Mouse (Mus musculus) kidney, postnatal 4 days (tissue): Measurements from ENCODE around the gene Commd7.
A peak's percentile ranks its signal among the peaks of the same experiment; 100 is the strongest.

Source experiments
- DNase-seq, 2 experiments: peaks; one replicate each; pipeline ENCODE4 v3.0.0; 2021; ENCODE audit warnings: mixed read lengths in 2 of 2

Gene Commd7

DNA sequence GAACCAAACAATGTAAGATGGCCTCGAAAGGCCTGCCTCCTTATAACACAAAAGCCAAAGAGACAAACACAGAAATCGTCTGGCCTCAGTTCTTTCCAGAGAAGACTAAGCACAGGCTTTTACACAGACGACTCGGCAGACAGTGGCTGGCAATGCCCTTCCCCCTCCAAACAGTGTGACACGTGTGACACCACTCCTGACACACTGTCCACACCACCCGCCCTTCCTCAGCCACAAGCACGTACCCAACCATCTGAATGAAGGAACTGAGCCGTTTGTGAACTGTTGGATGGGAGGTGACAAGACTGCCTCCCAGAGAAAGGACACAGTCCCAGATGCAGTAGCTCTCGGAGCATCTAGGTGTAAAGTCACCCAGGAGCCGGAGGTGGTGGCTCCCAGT is 13.7 kb downstream of the Commd7 start:
- DNase-seq = no peak

DNA sequence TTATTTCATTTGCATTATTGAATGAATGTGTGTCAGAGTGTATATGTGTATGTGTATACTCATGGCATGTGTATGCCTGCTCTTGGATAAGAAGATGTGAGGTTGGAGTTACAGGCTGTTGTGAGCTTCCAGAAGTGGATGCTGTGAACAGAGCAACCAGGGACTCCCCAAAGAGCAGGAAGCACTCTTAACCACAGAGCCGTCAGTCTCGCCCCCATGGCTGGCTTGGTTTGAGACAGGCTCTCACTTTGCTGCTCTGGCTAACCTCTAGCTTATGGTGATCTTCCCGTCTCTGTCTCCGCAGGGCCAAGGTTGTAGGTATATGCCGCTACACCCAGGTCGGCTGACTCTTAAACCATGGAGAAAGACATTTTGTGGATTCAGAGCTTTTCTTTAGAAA is 14.1 kb downstream of the Commd7 start:
- no peak for DNase-seq

DNA sequence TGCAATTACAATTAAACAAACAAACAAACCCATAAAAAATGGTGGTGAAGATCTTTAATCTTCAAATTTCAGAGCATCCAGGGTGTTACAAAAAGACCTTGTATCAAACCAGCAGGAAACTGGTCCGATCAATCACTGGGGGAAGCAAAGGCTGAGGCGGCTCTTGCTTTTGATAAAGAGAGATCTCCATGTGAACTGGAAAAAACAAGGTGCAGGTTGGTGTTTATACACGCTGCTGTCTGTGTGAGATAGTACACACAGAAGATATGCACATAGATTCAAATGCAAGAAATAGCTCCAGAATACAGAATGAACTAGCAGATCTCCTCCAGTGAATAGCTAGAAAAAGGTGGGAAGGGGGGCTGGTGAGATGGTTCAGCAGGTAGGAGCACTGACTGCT is 15.7 kb downstream of the Commd7 start:
- no peak for DNase-seq

DNA sequence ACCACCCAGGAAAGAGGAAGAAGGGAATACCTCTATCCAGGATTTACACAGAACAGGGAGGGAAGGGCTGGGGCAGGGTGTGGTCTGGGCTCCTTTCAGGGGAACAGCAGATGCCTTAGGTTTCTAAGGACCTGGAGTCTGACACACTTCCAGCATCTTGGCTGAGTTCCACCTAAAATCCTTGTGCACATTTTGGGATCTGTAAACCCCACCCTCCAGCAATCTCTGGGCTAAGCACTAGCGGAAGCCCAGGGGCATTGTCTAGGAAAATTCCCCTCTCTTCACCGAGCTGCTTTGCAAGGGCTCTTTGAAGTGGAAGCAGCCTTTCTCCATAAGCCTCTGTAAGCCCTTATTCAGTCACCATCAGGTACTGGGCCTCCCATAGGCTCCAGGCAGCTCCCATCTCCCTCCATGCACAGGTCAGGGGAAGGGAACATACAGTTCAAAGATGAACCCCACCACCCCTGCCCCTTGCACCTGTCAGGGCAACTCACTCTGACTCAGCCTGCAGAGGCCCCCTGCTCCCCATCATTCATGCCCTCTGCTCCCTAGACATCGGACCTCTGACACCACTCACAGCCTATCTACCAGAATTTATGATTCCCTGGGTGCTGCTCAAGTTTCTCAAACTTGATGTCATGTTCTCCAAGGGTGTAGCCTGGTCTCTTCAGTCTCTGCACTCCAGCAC is 19.8 kb downstream of the Commd7 start:
- peak in 1 of 2 experiments; percentile 33 for DNase-seq

DNA sequence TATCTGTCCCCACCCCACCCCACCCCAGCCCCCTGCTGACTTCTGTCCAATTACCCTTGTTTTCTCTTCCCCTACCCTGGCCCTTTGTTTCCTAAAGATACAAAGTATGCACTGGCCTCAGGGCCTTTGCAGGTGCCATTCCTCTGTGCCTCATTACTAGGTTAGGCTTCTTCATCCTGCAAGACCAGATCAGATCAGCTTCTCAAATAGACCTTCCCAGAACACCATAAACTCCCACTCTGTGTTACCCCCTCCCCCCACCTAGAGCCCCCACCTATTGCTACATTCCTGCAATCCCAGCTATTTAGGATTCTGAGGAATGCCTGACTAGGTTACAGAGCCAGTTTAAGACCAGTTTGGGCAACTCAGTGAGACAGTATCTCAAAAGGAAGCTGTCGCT is 20.8 kb downstream of the Commd7 start:
- no peak for DNase-seq

DNA sequence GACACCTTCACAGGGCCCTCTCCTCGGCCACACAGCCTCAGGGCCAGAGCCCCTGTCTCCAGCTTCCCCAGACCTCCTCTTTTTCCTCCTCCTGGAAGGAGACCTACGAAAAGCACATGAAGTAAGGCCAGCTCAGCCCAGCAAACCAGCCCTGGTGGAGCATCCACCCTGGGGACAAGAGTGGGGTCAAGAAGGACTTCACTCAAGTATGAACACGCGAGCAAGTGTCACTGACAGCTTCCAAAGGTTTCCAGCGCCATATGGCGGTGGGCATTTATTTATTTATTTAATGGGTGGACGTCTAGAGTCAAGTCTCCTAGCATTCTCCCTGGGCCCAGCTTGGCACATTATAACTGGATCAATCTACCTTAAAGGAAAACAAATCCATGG is 21.3 kb downstream of the Commd7 start:
- DNase-seq = no peak

DNA sequence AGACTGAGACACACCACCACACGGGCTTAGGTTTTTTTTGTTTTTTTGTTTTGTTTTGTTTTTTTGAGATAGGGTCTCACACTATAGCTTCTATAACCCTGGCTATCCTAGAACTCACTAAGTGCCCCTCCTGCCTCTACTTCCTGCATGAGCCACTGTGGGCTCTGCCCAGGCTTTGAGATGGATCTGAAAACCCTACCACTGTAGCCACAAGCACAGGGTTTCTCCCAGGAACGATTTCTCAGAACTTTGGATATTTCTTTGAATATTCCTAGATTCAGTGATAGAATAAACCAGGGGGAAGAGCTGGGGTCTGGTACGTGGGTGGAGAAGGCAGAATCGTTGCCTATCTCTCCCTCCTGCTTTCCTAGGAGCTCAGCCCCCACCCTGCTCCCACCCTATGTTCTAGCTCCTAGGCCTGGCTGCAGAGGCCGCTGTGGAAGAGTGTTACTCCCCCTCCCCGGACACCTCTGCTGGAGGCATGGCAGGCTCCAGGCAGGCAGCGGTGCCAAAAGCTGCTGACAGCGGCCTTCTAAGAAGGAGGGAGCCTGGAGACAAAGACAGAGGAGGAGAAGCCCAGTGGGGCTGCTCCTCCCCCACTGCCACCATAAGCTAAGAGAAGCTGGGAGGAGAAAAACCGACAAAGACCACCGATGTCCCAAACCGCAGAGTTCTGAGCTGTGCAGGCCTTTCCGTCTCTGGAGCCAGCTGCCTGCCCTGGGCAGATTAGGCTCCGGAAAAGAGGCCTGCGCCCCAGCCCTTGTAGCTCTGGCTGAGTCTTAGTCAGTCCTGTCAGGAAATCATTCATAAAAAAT is 21.9 kb downstream of the Commd7 start:
- peak; percentile 55 to 67 for DNase-seq

DNA sequence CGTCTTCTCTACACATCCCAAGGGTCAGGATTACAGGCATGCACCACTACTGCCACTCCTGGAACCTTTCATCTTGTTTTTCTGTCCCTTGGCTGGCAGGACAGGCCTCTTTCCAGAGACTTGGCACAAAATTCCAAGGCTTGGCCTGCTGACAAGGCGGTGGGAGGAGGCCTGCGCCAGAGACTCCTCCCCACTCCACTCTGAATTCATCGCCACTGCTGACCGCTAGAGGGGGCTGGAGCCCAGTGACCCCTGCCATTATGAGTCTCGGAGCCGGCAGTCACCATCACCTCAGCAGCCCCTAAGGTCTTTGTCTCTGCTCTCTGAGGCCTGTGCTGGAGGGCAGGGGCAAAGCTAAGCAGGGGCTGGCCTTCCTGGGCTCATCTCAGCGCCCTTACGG is 23.0 kb downstream of the Commd7 start:
- peak; percentile 89 to 92 for DNase-seq

DNA sequence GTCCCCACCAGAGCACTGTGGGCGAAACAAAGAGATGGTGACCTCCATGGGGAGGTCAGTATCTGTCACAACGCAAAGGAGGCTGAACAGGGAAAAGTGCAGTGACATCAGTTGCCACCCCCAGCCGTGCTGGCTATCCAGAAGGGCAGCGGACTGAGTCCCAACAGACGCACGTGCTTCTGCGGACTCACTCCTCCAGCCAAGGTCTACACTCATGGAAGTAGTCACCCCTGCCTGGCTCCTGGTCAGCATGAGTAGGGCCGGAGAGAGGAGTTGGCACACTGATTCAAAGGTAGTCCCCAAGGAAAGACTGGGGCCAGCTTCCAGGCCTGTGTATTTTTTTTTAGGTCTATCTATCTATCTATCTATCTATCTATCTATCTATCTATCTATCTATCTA is 23.5 kb downstream of the Commd7 start:
- DNase-seq = peak; percentile 32 to 50

DNA sequence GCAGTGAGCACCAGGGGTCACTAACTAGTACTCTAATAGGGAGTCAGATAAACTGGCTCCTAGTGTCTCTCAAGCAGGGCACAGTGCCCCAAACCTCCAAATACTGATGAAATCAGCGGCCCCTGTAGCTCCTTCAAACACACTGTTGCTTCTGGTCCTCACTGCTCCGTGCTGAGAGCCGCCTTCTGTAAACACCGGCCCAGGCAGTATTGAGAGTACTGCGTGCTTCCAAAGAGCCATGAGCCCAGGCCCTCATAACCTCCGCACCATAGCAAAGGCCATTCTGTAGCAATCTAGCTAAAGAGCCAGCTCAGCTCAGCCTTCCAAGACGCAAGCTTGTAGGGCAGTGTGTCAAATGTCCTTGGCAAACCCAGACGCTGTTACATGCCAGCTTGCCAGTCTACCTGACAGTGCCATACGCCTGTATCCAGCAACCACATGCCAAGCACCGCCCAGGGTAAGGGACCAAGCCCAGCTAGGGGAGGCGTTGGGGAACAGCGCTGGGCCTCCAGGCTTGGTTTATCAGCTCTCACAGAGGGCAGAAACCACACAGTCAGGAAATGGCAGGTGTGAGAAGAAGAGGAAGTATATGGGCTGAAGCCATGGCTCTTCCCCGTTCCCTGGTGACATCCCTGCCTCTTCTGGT is 24.6 kb downstream of the Commd7 start:
- peak in 1 of 2 experiments; percentile 17 for DNase-seq

DNA sequence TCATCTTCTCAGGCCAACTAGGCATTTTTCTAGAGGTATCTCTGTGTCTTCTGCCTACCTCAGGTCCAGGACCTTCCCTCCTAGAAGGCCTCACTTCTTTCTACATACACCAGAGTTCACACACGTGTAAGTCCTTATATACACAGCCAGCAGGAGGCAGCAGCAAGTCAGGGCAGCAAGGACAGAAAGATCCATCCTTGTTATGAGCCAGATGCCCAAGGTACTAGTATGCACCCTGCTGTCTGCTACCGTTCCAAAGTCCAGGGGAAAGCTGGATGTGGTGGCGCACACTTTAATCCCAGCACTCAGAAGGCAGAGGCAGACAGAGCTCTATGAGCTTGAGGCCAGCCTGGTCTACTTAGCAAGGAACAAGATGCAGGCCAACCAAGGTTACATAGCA is 26.2 kb downstream of the Commd7 start:
- DNase-seq = peak; percentile 16 to 31

DNA sequence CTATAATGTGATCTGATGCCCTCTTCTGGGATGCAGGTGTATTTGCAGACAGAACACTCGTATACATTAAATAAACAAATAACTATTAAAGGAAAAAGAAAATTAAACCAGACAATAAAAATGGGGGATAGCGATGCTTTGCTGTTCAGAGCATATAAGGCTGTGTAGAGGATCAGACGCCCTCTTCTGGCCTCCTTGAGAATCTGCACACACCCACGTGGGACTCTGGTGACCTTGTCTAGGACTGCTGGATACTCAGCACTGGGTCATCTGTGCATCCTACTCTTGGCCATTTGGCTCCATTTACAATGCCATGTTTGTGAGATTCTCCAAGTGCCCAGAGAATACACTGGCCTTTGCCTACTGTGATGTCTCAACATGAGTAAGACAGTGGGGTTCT is 28.9 kb downstream of the Commd7 start:
- no peak for DNase-seq

DNA sequence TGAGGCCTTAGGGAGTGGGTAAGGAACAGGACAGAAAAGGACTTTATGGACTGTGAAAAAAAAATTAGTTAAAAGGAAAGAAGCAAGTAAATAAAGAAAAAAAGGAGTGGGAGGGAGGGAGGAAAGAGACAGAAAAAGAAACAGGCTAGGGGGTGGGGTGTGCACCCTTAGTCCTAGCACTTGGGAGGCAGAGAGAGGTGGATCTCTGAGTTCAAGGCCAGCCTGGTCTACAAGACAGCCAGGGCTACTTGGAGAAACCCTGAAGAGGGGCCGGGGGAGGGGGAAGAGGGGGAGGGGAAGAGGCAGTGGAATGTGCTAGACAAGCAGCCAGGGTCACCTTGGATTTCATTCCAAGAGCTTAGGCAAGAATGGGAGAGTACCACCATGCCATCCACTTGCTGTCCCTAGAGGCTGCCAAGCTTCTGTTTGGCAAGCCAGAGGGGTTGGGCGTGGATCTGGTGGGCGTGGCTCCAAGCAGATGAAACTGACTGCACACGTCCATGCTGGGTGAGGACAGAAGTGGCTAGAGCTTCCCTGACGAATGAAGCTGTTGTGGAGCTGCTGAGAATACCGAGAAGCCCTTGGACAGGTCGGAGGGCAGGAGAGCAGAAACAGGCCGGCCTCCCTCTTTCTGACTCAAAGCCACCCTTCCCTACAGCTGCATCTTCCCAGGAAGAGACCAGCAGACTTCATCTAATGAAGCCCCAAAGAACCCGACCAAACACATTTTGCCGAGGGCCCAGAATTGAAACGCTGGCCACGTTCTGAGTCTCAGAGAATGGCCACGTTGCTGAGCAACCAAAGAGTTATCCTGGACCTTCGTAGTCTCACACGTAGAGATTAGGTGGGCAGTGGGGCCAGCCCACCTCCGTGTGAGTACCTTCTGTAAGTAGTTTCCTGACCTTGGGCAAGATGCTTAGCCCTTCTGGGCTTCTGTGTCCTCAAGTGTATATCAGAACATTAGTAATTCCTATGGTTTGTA is 31.6 kb downstream of the Commd7 start:
- DNase-seq = peak; percentile 29 to 56

DNA sequence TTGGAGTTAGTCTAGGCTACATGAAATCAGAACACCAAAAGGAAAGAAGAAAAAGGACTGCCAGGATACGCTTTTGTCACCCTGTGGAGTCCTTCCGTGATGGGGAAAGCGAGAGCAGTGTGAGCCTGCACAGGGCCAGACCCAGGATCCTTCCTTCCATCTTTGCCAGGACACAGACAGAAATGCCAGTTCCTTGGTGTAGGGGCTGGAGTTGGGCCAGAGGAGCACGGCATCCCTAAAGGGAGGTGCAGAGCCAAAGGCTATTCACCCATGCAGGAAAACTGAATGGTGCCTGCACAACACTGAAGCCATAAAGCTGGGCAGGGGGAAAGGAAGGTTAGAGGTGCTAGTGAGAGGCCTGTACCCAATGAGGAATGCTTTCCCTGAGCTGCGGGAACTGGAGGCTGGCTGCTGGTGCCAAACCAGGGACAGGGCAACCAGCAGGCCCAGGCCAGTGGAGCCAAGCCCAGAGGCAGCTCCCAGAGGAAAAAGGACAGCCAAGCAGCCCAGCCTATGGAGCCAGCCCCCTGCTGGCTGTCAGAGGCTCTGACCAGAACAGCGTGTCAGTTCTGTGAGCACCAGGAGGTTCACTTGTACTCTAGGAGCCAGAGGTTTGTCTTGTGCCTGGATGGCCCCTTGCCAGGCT is 32.4 kb downstream of the Commd7 start:
- DNase-seq = peak; percentile 77 to 84

DNA sequence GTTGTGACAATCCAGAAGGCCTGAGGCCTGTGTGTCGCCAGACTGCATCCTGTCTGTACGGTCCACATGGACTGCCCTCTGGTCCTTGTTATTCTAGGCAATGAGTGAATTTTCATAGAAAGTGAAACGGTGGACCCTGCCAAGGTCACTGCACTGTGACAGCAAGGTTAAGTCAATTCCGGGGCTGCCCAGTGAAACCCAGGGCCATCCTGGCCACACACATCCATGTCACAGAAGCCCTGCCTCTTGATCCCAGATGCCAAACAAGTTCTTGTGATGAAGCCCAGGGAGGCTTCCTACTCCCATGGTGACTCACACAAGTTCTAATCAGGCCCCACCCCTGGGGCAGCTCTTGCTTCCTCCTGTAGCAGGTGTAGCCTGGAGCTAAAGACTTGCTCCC is 35.0 kb downstream of the Commd7 start:
- peak in 1 of 2 experiments; percentile 21 for DNase-seq

DNA sequence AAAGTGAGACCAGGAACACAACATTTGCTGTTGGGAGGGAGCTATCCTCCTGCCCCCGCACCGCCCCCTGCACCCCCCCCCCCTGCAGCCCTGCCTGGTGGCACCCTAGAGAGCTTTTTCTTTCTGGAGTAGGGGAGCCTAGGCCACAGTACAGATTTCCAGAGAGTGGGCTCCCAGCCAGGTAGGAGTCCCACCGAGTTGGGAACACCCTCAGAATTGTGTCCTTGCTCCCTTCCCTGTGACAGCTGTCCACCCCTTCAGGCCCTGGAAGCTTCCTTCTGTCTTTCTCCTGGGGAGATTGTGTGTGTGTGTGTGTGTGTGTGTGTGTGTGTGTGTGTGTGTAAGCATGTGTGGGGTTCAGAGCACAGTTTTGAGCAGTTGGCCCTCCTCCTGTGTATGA is 35.6 kb downstream of the Commd7 start:
- peak in 1 of 2 experiments; percentile 10 for DNase-seq

DNA sequence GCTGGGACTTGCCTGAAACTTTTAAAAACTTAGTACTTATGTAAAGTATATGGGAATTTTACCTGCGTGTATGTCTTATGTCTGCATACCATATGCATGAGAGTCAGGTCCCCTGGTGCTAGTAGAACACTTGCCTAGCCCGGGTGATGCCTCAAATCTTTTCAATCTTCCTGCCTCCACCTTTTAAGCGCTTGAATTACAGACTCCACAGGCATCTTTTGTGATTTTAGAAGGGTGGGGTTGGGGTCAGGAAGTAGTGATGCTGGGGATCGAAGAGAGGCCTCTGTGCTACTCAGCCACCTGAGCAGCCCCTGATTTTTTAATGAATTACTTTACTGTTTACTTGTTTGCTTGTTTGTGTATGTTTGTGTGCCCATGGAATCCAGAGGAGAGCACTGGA is 37.6 kb downstream of the Commd7 start:
- no peak for DNase-seq

DNA sequence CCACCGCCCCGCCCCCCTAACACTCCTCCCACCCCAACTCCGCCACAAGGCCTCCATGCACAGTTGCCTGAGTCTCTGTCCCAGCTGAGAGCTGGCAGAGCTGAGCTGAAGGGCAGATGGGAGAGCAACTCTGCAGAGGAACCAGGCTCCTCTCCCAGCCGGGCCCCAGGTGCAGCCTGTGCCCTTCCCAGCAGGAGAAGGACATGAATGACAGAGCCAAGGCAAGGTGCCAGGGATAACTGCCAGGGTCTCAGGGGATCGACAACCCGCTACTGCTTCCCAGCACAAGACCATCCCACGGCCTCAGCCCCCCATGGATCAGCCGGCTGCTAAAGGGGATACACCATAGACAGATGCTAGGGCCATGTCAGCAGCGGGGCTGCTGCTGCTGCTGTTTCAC is 39.4 kb downstream of the Commd7 start:
- DNase-seq = peak; percentile 22 to 42

DNA sequence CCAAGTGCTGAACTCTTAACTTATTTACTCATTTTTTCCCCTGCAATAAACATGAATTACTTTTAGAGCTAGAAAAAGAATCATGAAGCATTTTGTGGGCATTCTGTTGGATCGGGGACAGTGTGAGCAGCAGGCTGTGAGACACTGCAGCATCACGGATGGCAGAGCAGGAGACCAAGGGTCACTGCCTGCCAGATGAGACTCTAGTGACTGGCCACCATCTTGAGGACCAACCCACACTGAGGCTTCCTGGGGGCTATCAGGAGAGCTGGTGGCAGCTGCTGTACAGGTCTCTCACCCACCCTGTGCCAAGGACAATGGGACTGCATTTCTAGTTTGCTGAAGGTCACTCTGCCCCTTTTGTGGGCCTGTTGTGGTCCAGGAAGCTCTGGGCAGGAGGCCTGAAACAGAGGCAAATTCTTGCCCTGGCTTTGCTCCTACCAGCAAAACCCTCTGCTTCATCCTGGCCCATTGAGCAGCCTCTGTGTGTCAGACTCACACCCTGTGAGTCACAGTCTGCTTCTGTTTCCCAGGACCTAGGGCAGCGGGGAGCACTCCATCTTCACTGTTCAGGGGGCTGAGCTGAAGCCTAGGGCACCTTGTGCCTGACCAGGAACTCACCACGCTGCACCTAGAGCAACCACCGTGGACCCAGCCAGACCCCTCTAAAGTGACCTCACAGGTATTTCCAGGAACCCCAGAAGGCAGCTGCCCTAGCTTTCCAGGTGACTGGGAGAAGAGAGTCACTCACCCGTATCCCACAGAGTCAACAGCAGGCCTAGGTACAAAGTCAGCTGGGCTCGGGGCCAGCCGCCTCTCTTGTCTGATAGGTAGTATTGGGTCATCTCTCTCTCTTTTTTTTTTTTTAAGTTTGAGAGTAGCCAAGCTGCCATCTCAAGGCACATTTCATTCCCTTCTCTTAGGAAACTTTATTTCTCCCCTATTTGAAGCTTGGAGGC is 40.2 kb downstream of the Commd7 start:
- peak; percentile 64 to 80 for DNase-seq

DNA sequence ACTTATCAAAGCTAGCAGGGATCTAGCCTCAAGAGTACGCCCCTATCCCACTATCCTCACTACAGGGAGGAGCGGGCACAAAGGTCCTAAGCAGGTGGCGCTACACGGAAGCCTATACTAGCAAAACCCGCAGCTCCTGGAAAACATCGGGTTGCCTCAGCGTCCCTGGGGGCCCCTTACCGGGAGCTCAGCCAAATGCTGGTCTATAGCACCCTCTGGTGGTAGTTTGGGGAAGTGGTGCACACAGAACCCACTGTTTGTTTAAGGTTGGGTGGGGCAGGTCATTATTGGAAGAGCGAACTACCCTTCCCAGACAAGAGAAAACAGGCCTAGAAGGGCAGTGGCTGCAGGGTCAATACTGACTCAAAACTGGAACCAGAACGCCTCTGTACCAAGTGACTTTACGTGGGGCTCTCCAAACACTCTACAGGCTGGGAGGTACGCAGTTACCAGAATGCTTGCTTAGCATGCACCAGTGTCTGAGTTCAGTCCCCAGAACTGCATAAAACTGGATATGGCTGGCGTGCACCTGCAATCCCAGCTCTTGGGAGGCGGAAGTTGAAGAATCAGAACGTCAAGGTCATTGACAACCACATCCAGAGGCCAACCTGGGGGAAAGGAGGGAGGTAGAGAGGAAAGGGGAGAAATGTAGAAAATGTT is 45.9 kb downstream of the Commd7 start:
- DNase-seq = peak; percentile 87 to 88
